Mouse (Mus musculus) intestine, embryonic 14.5 days (tissue): ENCODE results near the gene Coa3. TPM values are rescaled to one million over a fixed set of nuclear protein-coding genes. Genes with fewer than 3 reads are reported as not detected.

Experiments
- ATAC-seq: fragments of 200-750 bp; cut with Nextera tagmentation; replicated peaks from 2 replicates; pipeline ENCODE4 v1.8.0; 2017; ENCODE audit warnings: low read depth, moderate number of reproducible peaks, moderate TSS enrichment, moderate library complexity; ENCODE audit not compliant: low FRiP score, low TSS enrichment
- DNase-seq: peaks from one replicate; pipeline ENCODE4 v3.0.0-alpha.2; 2018; ENCODE audit warnings: low spot score
- H3K27ac ChIP-seq: fragments of 300-500 bp; sonication (generic); 2 replicates; pipeline ENCODE4 v1.5.1; 2014; ENCODE audit warnings: low read depth, mild to moderate bottlenecking, control low read depth
- H3K27me3 ChIP-seq: fragments of 300-500 bp; sonication (generic); replicated peaks from 2 replicates; pipeline ENCODE4 v1.6.1; 2014; ENCODE audit warnings: low read length, control low read depth; ENCODE audit not compliant: control insufficient read depth, insufficient read depth
- H3K36me3 ChIP-seq: fragments of 300-500 bp; sonication (generic); 2 replicates; pipeline ENCODE4 v1.6.1; 2014; ENCODE audit warnings: low read length, control low read depth; ENCODE audit not compliant: control insufficient read depth, insufficient read depth
- H3K4me1 ChIP-seq: fragments of 300-500 bp; sonication (generic); replicated peaks from 2 replicates; pipeline ENCODE4 v1.6.1; 2014; ENCODE audit warnings: low read length, control low read depth, mixed read lengths; ENCODE audit not compliant: control insufficient read depth, insufficient read depth
- H3K4me2 ChIP-seq: fragments of 300-500 bp; sonication (generic); 2 replicates; pipeline ENCODE4 v1.6.1; 2014; ENCODE audit warnings: low read length
- H3K4me3 ChIP-seq: fragments of 300-500 bp; sonication (generic); 2 replicates; pipeline ENCODE4 v1.5.1; 2014; ENCODE audit warnings: low read depth, low read length, control low read depth, mixed read lengths
- H3K9ac ChIP-seq: fragments of 300-500 bp; sonication (generic); 2 replicates; pipeline ENCODE4 v1.6.1; 2014; ENCODE audit warnings: mild to moderate bottlenecking, low read length
- H3K9me3 ChIP-seq: fragments of 300-500 bp; sonication (generic); 2 replicates; pipeline ENCODE4 v1.6.1; 2016; ENCODE audit warnings: low read length, control low read depth; ENCODE audit not compliant: control insufficient read depth
- WGBS: fragments of 180-500 bp; shearing (Covaris S2); extraction: QIAGEN DNeasy Blood & Tissue Kit; methylation state at CpG from one replicate; pipeline ENCODE4 v1.1.7; 2014; 5-methylcytosine and 5-hydroxymethylcytosine counted together
- polyA plus RNA-seq: library from polyadenylated mRNA; unstranded; fragments of >200 nt; fragmentation: Nextera tagmentation; extraction: Ambion mirVana; gene quantifications from 2 replicates; pipeline ENCODE4 v1.2.1, GENCODE M21; 2014

Gene Coa3
- polyA plus RNA-seq, 1 experiment from 2014 or later = 265 TPM

GRCm38 (mm10) chr11:101251031-101251430 is 27.9 kb downstream of the Coa3 start:
- ATAC-seq (no peak), DNase-seq (no peak)
- Histone ChIP-seq H3K27ac (no peak overlapping the region), H3K4me1 (peaks cover 28% of the 10 kb centered on the region; the same call in 1 of the 2 replicates), H3K4me2 (no peak overlapping the region), H3K27me3 (0 out of 2 replicates have a peak, but pooled peaks cover 4% of the 10 kb centered on the region), H3K4me3 (no peak overlapping the region), H3K9ac (no peak overlapping the region), H3K36me3 (0 out of 2 replicates have a peak, but pooled peaks cover 3% of the 10 kb centered on the region), H3K9me3 (no peaks in the 10 kb centered on the region)
- WGBS = 69% methylated on average over 2 of the region's 2 CpGs

DNA sequence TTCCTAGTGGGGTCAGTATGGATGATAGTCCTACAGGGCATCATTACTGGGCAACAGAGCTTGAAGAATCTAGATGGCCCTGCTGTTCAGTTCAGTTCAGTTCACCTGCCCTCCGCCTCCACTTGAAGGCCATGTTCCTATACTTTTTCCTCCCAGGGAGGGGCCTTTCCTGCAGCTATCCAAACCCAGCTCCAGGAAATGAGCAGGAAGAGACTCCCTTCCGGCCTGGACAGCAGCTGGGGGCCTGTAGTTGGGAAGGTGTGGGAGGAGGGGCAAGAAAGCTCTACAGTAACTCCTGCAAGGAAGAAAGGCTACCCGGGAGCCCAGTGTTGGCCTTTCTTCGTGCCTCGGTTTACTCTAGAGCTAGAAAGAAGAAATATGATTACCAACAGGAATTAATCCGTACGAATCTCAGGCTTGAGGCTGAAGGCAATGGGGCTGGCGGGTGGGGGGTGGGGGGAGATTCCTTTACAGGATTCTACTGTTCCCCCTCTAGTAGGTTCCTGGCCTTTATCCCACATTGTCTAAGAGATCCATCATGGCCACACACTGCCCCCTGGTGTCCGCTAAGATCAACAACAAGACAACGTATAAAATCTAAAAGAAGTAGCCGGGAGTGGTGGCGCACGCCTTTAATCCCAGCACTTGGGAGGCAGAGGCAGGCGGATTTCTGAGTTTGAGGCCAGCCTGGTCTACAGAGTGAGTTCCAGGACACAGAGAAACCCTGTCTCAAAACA is 30.5 kb downstream of the Coa3 start:
- ATAC-seq = no peak
- Histone ChIP-seq H3K27ac (peak overlapping the region; percentile 33; the same call in 1 of the 2 replicates), H3K9ac (no peak overlapping the region), H3K27me3 (0 out of 2 replicates have a peak, but pooled peaks cover 4% of the 10 kb centered on the region), H3K9me3 (no peaks in the 10 kb centered on the region), H3K4me2 (peak overlapping the region; percentile 1; the same call in 1 of the 2 replicates), H3K4me1 (peaks cover 29% of the 10 kb centered on the region), H3K36me3 (no peaks in the 10 kb centered on the region), H3K4me3 (no peak overlapping the region)
- 32% methylated on average over 14 of the region's 14 CpGs for WGBS
- DNase-seq = no peak

DNA sequence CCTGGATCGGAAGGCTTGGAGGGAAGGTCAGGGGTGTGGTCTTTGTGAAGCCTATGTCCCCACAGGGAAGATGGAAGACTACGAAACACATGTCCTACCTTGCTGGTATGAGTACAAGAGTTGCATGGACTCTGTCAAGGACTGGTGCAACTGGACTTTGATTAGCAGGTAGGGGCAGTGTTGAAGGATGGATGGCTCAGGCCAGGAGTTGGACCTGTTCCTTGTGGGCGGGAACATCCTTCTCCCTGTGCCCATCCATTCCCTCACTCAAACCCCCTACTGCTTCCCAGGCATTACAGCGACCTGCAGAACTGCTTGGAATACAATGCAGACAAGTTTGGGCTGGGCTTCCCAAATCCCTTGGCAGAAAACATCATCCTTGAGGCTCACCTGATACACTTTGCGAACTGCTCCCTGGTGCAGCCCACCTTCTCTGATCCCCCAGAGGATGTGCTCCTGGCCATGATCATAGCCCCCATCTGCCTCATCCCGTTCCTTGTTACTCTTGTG is 31.3 kb downstream of the Coa3 start:
- no peak overlapping the region for H3K9ac ChIP-seq
- no peak for DNase-seq
- H3K4me1 ChIP-seq = peaks cover 24% of the 10 kb centered on the region
- ATAC-seq = no peak
- WGBS = 79% methylated on average over 6 of the region's 6 CpGs
- H3K27me3 ChIP-seq = 0 out of 2 replicates have a peak, but pooled peaks cover 4% of the 10 kb centered on the region
- H3K27ac ChIP-seq = 0 out of 2 replicates have a peak overlapping the region, but pooled peaks have one; percentile 29
- H3K4me2 ChIP-seq = peak overlapping the region; percentile 62
- no peaks in the 10 kb centered on the region for H3K36me3 ChIP-seq
- H3K4me3 ChIP-seq = 0 out of 2 replicates have a peak overlapping the region, but pooled peaks have one; percentile 52
- no peaks in the 10 kb centered on the region for H3K9me3 ChIP-seq

DNA sequence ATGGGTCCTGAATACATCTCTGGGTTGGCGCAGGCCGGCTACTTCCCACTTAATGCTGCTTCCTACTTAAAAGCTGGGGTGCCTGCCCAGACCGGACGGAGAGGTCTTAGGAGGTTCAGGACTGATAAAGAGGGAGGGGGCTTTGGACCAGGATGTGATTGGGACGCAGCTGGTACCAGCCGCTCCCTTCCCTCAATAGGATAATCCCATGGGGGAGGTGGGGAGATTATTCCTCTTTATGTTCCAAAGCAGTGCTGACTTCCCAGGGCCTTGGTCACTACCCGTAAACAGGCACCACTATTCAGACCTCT is 32.3 kb downstream of the Coa3 start:
- 14% methylated on average over 7 of the region's 7 CpGs for WGBS
- peaks cover 20% of the 10 kb centered on the region for H3K4me1 ChIP-seq
- peak overlapping the region; percentile 84 for H3K27ac ChIP-seq
- ATAC-seq (no peak; the same call in 1 of the 2 replicates), DNase-seq (no peak)
- peak overlapping the region; percentile 62 for H3K9ac ChIP-seq
- peak overlapping the region; percentile 62 for H3K4me2 ChIP-seq
- H3K36me3 ChIP-seq = no peaks in the 10 kb centered on the region
- no peaks in the 10 kb centered on the region for H3K9me3 ChIP-seq
- peak overlapping the region; percentile 52 for H3K4me3 ChIP-seq
- 0 out of 2 replicates have a peak, but pooled peaks cover 4% of the 10 kb centered on the region for H3K27me3 ChIP-seq

GRCm38 (mm10) chr11:101245855-101246701 is 32.8 kb downstream of the Coa3 start, which contains the start of gene Ramp2:
Gene Ramp2, plus strand, starts transcription at chr11:101246028.
- no peaks in the 10 kb centered on the region for H3K36me3 ChIP-seq
- H3K4me3 ChIP-seq = peak within 1 kb of the TSS; percentile 52
- ATAC-seq (peak; percentile 73), DNase-seq (peak; percentile 80)
- H3K4me1 ChIP-seq = peaks cover 20% of the 10 kb centered on the region
- peak within 1 kb of the TSS; percentile 62 for H3K4me2 ChIP-seq
- peak within 1 kb of the TSS; percentile 84 for H3K27ac ChIP-seq
- peak within 1 kb of the TSS; percentile 62 for H3K9ac ChIP-seq
- H3K9me3 ChIP-seq = no peaks in the 10 kb centered on the region
- WGBS = 1% methylated on average over 59 of the region's 63 CpGs
- 0 out of 2 replicates have a peak, but pooled peaks cover 4% of the 10 kb centered on the region for H3K27me3 ChIP-seq

DNA sequence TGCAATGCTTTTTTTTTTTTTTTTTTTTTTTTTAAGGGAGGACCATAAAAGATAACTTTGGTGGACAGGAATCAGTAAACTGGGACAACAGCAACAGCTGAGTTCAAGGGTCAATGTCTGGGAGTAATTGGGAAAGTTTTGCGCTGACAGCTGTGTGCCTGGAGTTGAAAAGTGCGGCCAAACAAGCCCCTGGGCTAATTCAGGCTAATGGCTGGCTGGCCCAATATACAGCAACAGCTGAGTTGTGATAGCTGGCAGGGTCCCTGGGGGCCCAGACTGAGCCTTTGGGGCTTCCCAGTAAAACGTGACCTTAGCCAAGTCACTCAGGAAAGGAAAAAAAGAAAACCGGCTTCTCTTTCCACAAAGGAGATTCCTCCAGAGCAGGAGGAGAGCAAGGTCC is 33.8 kb downstream of the Coa3 start:
- H3K4me2 ChIP-seq = peak overlapping the region; percentile 62; the same call in 1 of the 2 replicates
- no peak overlapping the region for H3K4me3 ChIP-seq
- H3K27me3 ChIP-seq = 0 out of 2 replicates have a peak, but pooled peaks cover 4% of the 10 kb centered on the region
- 31% methylated on average over 4 of the region's 4 CpGs for WGBS
- peaks cover 20% of the 10 kb centered on the region for H3K4me1 ChIP-seq
- H3K36me3 ChIP-seq = no peaks in the 10 kb centered on the region
- DNase-seq (no peak), ATAC-seq (no peak)
- no peak overlapping the region for H3K9ac ChIP-seq
- peak overlapping the region; percentile 84; the same call in 1 of the 2 replicates for H3K27ac ChIP-seq
- no peaks in the 10 kb centered on the region for H3K9me3 ChIP-seq

DNA sequence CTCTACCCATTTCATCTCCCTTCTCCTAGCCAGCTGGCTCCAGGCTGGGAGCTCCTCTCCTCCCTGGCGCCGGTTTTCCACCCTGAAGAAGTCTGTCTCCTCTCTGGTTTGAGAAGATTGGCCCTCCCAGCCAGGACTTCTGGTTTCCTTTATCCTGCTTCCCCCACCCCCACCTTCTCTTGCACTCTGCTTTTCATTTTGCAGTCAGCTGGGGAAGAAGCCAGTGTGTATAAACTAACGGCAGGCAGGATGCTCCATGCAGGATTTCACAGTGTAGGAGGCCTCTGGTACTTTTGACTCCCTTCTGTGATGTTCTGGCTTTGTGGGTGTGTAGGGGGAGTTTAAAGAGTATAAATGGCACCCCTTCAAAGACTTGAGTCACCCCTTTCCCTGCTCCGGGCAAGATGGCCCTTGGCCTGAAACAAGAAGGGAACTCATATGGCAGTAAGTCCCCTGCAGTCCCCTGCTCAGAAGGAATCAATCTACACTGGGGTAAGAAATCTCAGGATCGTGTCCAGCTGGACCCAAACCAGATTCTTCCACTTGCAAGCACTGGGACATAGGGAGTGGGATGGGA is 40.8 kb downstream of the Coa3 start:
- Histone ChIP-seq H3K9ac (no peak overlapping the region), H3K4me1 (peaks cover 4% of the 10 kb centered on the region; the same call in 1 of the 2 replicates), H3K27me3 (no peaks in the 10 kb centered on the region), H3K27ac (peak overlapping the region; percentile 79), H3K4me2 (peak overlapping the region; percentile 18; the same call in 1 of the 2 replicates), H3K4me3 (no peak overlapping the region), H3K9me3 (no peaks in the 10 kb centered on the region), H3K36me3 (no peaks in the 10 kb centered on the region)
- 28% methylated on average over 5 of the region's 5 CpGs for WGBS
- ATAC-seq (peak; percentile 68; the same call in 1 of the 2 replicates), DNase-seq (no peak)

DNA sequence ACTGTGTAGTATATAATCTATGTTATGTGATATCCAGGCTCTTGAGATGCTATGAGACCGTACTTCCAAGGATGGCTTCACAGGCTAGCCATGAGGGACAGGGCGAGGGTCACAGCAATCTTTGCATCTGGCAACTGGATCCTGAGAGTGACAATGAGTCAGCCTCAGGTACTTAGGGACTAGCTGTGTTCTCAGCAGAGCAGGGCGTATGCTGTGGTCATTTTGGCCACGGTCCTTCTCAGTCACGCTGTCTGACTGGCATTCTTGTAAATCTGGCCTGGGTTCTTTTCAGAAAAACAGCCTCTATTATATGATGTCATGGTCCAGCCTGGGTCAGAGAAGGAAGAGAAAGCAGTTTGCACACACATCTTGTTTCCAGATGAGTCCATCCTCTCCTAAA is 42.1 kb downstream of the Coa3 start:
- Histone ChIP-seq H3K4me2 (no peak overlapping the region), H3K9me3 (no peaks in the 10 kb centered on the region), H3K9ac (no peak overlapping the region), H3K4me3 (no peak overlapping the region), H3K4me1 (peaks cover 12% of the 10 kb centered on the region), H3K36me3 (no peaks in the 10 kb centered on the region), H3K27ac (no peak overlapping the region), H3K27me3 (no peaks in the 10 kb centered on the region)
- WGBS = 94% methylated on average over 5 of the region's 5 CpGs
- no peak for ATAC-seq
- DNase-seq = no peak
